ENCODE assay signal across 10 mouse cellular contexts in genomic region chr1:23958668-23959414, GRCm38 (mm10). TPM values are rescaled to one million over a fixed set of nuclear protein-coding genes. Genes with fewer than 3 reads are reported as not detected.
A peak's percentile ranks its signal among the peaks of the same experiment; 100 is the strongest.
DNase-seq lines count a peak whose midpoint lies in the region; ATAC-seq lines count a peak whose summit lies in the region.
"Had no signal": no experiment of that assay in that cellular context is flagged by ENCODE, and none has a peak within 500 bp of the region (broad histone marks: within the 10 kb centered on the region; RNA-seq: fewer than 3 reads in every experiment).

No protein-coding gene starts in this region.

- no peaks in the 10 kb centered on the region for H3K27me3 ChIP-seq in heart, embryonic 12.5 days (replicated peaks)
- no peaks in the 10 kb centered on the region for H3K27me3 ChIP-seq in hindbrain, embryonic 13.5 days
- H3K27me3 ChIP-seq in midbrain, embryonic 11.5 days (ENCODE audit: control insufficient read depth, insufficient read depth, low read length) = no peaks in the 10 kb centered on the region
- H3K27me3 ChIP-seq: CH12.LX had no signal

- 15% methylated on average over 13 of the region's 13 CpGs for WGBS in heart, embryonic 12.5 days
- WGBS in hindbrain, embryonic 13.5 days = 15% methylated on average over 13 of the region's 13 CpGs
- 10% methylated on average over 13 of the region's 13 CpGs for WGBS in midbrain, embryonic 11.5 days

- H3K9ac ChIP-seq in heart, embryonic 12.5 days = no peak overlapping the region
- no peak overlapping the region for H3K9ac ChIP-seq in hindbrain, embryonic 13.5 days
- 0 out of 2 replicates have a peak overlapping the region, but pooled peaks have one; percentile 24 for H3K9ac ChIP-seq in midbrain, embryonic 11.5 days (ENCODE audit: low read length)

- peak overlapping the region; percentile 50 for H3K4me2 ChIP-seq in heart, embryonic 12.5 days
- peak overlapping the region; percentile 37 for H3K4me2 ChIP-seq in hindbrain, embryonic 13.5 days
- H3K4me2 ChIP-seq in midbrain, embryonic 11.5 days = peak overlapping the region; percentile 30

- intact Hi-C loops in heart, postnatal 36 days (cut with DNase I) = no loop called here

- no peaks in the 10 kb centered on the region for H3K9me3 ChIP-seq in heart, embryonic 12.5 days (replicated peaks)
- H3K9me3 ChIP-seq in hindbrain, embryonic 13.5 days = no peaks in the 10 kb centered on the region
- no peaks in the 10 kb centered on the region for H3K9me3 ChIP-seq in midbrain, embryonic 11.5 days (ENCODE audit: control insufficient read depth, low read length)

- peak overlapping the region; percentile 30 for H3K4me3 ChIP-seq in heart, embryonic 12.5 days
- H3K4me3 ChIP-seq in hindbrain, embryonic 13.5 days = peak overlapping the region; percentile 14
- H3K4me3 ChIP-seq in midbrain, embryonic 11.5 days (ENCODE audit: low read depth, low read length) = no peak overlapping the region
- H3K4me3 ChIP-seq: layer of hippocampus, adult 2 months had no signal

- ATAC-seq in heart, embryonic 12.5 days (ENCODE audit: insufficient number of reproducible peaks, low FRiP score) = no peak
- ATAC-seq in hindbrain, embryonic 13.5 days (ENCODE audit: low FRiP score) = no peak
- ATAC-seq in midbrain, embryonic 11.5 days (ENCODE audit: low FRiP score) = 0 out of 2 replicates have a peak, but pooled peaks have one; percentile 46

- H3K27ac ChIP-seq in heart, embryonic 12.5 days (ENCODE audit: poor library complexity, severe bottlenecking) = no peak overlapping the region
- H3K27ac ChIP-seq in hindbrain, embryonic 13.5 days = no peak overlapping the region
- H3K27ac ChIP-seq in midbrain, embryonic 11.5 days (ENCODE audit: low read depth, low read length) = no peak overlapping the region
- H3K27ac ChIP-seq: layer of hippocampus, adult 2 months had no signal

- no peaks in the 10 kb centered on the region for H3K4me1 ChIP-seq in heart, embryonic 12.5 days (replicated peaks)
- peaks cover 2% of the 10 kb centered on the region; the same call in 1 of the 2 replicates for H3K4me1 ChIP-seq in hindbrain, embryonic 13.5 days (replicated peaks)
- no peaks in the 10 kb centered on the region for H3K4me1 ChIP-seq in midbrain, embryonic 11.5 days (ENCODE audit: control insufficient read depth, insufficient read depth, low read length)

- no peaks in the 10 kb centered on the region for H3K36me3 ChIP-seq in heart, embryonic 12.5 days
- no peaks in the 10 kb centered on the region for H3K36me3 ChIP-seq in hindbrain, embryonic 13.5 days
- H3K36me3 ChIP-seq in midbrain, embryonic 11.5 days (ENCODE audit: control insufficient read depth, insufficient read depth, low read length) = no peaks in the 10 kb centered on the region

- no peak for DNase-seq in heart, postnatal 36 days
- DNase-seq in brain, adult 2 months (ENCODE audit: low read depth, low spot score) = peak; percentile 31
- DNase-seq in midbrain, embryonic 11.5 days (ENCODE audit: low spot score, missing footprints) = peak; percentile 91
- no peak for DNase-seq in MN1 (ENCODE audit: low spot score)
- no peak for DNase-seq in spleen, adult 12 weeks (ENCODE audit: low spot score)
- DNase-seq in kidney, adult 11 months = no peak

RNA-seq across cellular contexts. Expression of gene Smap1, which starts 36.7 kb away (rescaled TPM):
- 47.2 and 48.4 TPM in 2 replicates for polyA plus RNA-seq in heart, embryonic 12.5 days (2016; fragmentation: Nextera tagmentation; extraction: Ambion mirVana)
- total RNA-seq in heart, postnatal 36 days (2021) = 10 to 100 TPM; 21.1 to 24.0 TPM
- polyA plus RNA-seq in hindbrain, embryonic 13.5 days (2015; fragmentation: Nextera tagmentation; extraction: Ambion mirVana) = 75.1 and 77.3 TPM in 2 replicates
- polyA plus RNA-seq in midbrain, embryonic 11.5 days (2014; fragmentation: Nextera tagmentation; extraction: Ambion mirVana) = 58.7 and 63.3 TPM in 2 replicates

RNA-seq across cellular contexts. Expression of gene Sdhaf4, which starts 46.6 kb away (rescaled TPM):
- polyA plus RNA-seq in heart, embryonic 12.5 days (2016; fragmentation: Nextera tagmentation; extraction: Ambion mirVana) = 82.6 and 87.9 TPM in 2 replicates
- 10 to 100 TPM; 72.0 to 84.4 TPM for total RNA-seq in heart, postnatal 36 days (2021)
- 105 and 109 TPM in 2 replicates for polyA plus RNA-seq in hindbrain, embryonic 13.5 days (2015; fragmentation: Nextera tagmentation; extraction: Ambion mirVana)
- 95.5 and 97.7 TPM in 2 replicates for polyA plus RNA-seq in midbrain, embryonic 11.5 days (2014; fragmentation: Nextera tagmentation; extraction: Ambion mirVana)

Comparison
In these comparisons a context has a peak if more than half of its experiments do, and no peak if none do; other contexts are left out.
1. DNase-seq: peak in brain, adult 2 months (single experiment) and midbrain, embryonic 11.5 days (single experiment); none in heart, postnatal 36 days (0 of 2), MN1 (single experiment), spleen, adult 12 weeks (single experiment) and kidney, adult 11 months (single experiment).
2. Peak in every context shown above with its lines, with median percentiles within 50 percentile points of each other: H3K4me2 ChIP-seq.